Mouse (Mus musculus) embryonic facial prominence, embryonic 14.5 days (tissue): ENCODE measurements around the gene Ccr1. TPM values are rescaled to one million over a fixed set of nuclear protein-coding genes. Genes with fewer than 3 reads are reported as not detected.
"Not testable (repeated sequence)": the region's sequence is repeated elsewhere in the genome, so short reads cannot be mapped to it uniquely, and the experiment has no call there.

ENCODE experiments used
- ATAC-seq: fragments of 200-750 bp; cut with Nextera tagmentation; 2 replicates; pipeline ENCODE4 v1.8.0; 2017; ENCODE audit warnings: low read depth, moderate number of reproducible peaks, moderate TSS enrichment
- DNase-seq: peaks from one replicate; pipeline ENCODE4 v3.0.0-alpha.2; 2015; ENCODE audit warnings: low spot score
- H3K27ac ChIP-seq: fragments of 300-500 bp; sonication (generic); replicated peaks from 2 replicates; pipeline ENCODE4 v1.5.1; 2014; ENCODE audit warnings: low read depth, mild to moderate bottlenecking, low read length, moderate library complexity
- H3K27me3 ChIP-seq: fragments of 300-500 bp; sonication (generic); replicated peaks from 2 replicates; pipeline ENCODE4 v1.6.1; 2014; ENCODE audit warnings: low read length; ENCODE audit not compliant: control insufficient read depth, insufficient read depth
- H3K36me3 ChIP-seq: fragments of 300-500 bp; sonication (generic); 2 replicates; pipeline ENCODE4 v1.6.1; 2014; ENCODE audit warnings: low read length, mixed read lengths; ENCODE audit not compliant: control insufficient read depth, insufficient read depth
- H3K4me1 ChIP-seq: fragments of 300-500 bp; sonication (generic); 2 replicates; pipeline ENCODE4 v1.6.1; 2014; ENCODE audit warnings: antibody characterized with exemption, low read length; ENCODE audit not compliant: control insufficient read depth, insufficient read depth
- H3K4me2 ChIP-seq: fragments of 300-500 bp; sonication (generic); 2 replicates; pipeline ENCODE4 v1.6.1; 2014; ENCODE audit warnings: low read depth, mild to moderate bottlenecking, low read length, moderate library complexity, mixed read lengths
- H3K4me3 ChIP-seq: fragments of 300-500 bp; sonication (generic); 2 replicates; pipeline ENCODE4 v1.5.1; 2014; ENCODE audit warnings: low read depth, mild to moderate bottlenecking, low read length
- H3K9ac ChIP-seq: fragments of 300-500 bp; sonication (generic); 2 replicates; pipeline ENCODE4 v1.6.1; 2014; ENCODE audit warnings: low read depth, mild to moderate bottlenecking, low read length, moderate library complexity, mixed read lengths
- H3K9me3 ChIP-seq: fragments of 300-500 bp; sonication (generic); 2 replicates; pipeline ENCODE4 v1.6.1; 2016; ENCODE audit warnings: low read length; ENCODE audit not compliant: control insufficient read depth
- WGBS: fragments of 180-500 bp; shearing (Covaris S2); extraction: QIAGEN DNeasy Blood & Tissue Kit; methylation state at CpG from one replicate; pipeline ENCODE4 v1.1.7; 2014; 5-methylcytosine and 5-hydroxymethylcytosine counted together
- polyA plus RNA-seq: library from polyadenylated mRNA; unstranded; fragments of >200 nt; fragmentation: Nextera tagmentation; extraction: Ambion mirVana; gene quantifications from 2 replicates; pipeline ENCODE4 v1.2.1, GENCODE M21; 2014

The Ccr1 gene
- polyA plus RNA-seq, 1 experiment from 2014 or later, result 4.7 TPM

- peaks cover 6% of the 10 kb centered on the region; the same call in 1 of the 2 replicates for H3K4me1 ChIP-seq
- WGBS, result 33% methylated on average over 16 of the region's 16 CpGs
- H3K4me2 ChIP-seq, result 0 out of 2 replicates have a peak overlapping the region, but pooled peaks have one; percentile 12
- peak; percentile 36 for DNase-seq
- H3K36me3 ChIP-seq, result no peaks in the 10 kb centered on the region
- H3K9ac ChIP-seq, result no peak overlapping the region
- H3K9me3 ChIP-seq, result no peaks in the 10 kb centered on the region
- no peak overlapping the region for H3K4me3 ChIP-seq
- ATAC-seq, result no peak
- no peak overlapping the region for H3K27ac ChIP-seq
- peaks cover 10% of the 10 kb centered on the region for H3K27me3 ChIP-seq
These were observed 41.1 kb downstream of the Ccr1 start for GRCm38 (mm10) chr9:123927281-123927960.

GRCm38 (mm10) chr9:123926041-123926440 lies 42.5 kb downstream of the Ccr1 start:
- H3K36me3 ChIP-seq, H3K9me3 ChIP-seq, H3K27ac ChIP-seq, H3K9ac ChIP-seq, ATAC-seq, H3K4me1 ChIP-seq: not testable (repeated sequence)
- H3K4me2 ChIP-seq, result peak overlapping the region; percentile 78; the same call in 1 of the 2 replicates
- 6% methylated on average over 5 of the region's 5 CpGs for WGBS
- peak; percentile 83 for DNase-seq
- H3K4me3 ChIP-seq, result 0 out of 2 replicates have a peak overlapping the region, but pooled peaks have one; percentile 58
- H3K27me3 ChIP-seq, result peaks cover 10% of the 10 kb centered on the region

GRCm38 (mm10) chr9:123925101-123925946 lies 43.2 kb downstream of the Ccr1 start:
- peak; percentile 91 for ATAC-seq
- Histone ChIP-seq H3K27ac (peak overlapping the region; percentile 85), H3K36me3 (no peaks in the 10 kb centered on the region), H3K4me2 (peak overlapping the region; percentile 78), H3K27me3 (peaks cover 10% of the 10 kb centered on the region), H3K9ac (peak overlapping the region; percentile 76), H3K4me1 (peaks cover 6% of the 10 kb centered on the region; the same call in 1 of the 2 replicates), H3K9me3 (no peaks in the 10 kb centered on the region), H3K4me3 (peak overlapping the region; percentile 58)
- 7% methylated on average over 37 of the region's 44 CpGs for WGBS
- DNase-seq, result peak; percentile 27

- Histone ChIP-seq H3K4me1 (peaks cover 6% of the 10 kb centered on the region; the same call in 1 of the 2 replicates), H3K27me3 (peaks cover 10% of the 10 kb centered on the region), H3K27ac (peak overlapping the region; percentile 85), H3K9ac (peak overlapping the region; percentile 76), H3K4me2 (peak overlapping the region; percentile 78), H3K9me3 (no peaks in the 10 kb centered on the region), H3K4me3 (peak overlapping the region; percentile 58), H3K36me3 (no peaks in the 10 kb centered on the region)
- DNase-seq, result peak; percentile 93
- 0% methylated on average over 23 of the region's 49 CpGs for WGBS
- ATAC-seq, result peak; percentile 88
These were observed 43.9 kb downstream of the Ccr1 start for GRCm38 (mm10) chr9:123924589-123925066.

- peak overlapping the region; percentile 78 for H3K4me2 ChIP-seq
- ATAC-seq (peak; percentile 44; the same call in 1 of the 2 replicates), DNase-seq (peak; percentile 87)
- H3K36me3 ChIP-seq, H3K4me1 ChIP-seq, H3K9ac ChIP-seq, H3K9me3 ChIP-seq: not testable (repeated sequence)
- H3K27ac ChIP-seq, result peak overlapping the region; percentile 85; the same call in 1 of the 2 replicates
- WGBS, result 0% methylated on average over 11 of the region's 11 CpGs
- H3K27me3 ChIP-seq, result peaks cover 10% of the 10 kb centered on the region
- H3K4me3 ChIP-seq, result peak overlapping the region; percentile 58
These were observed 44.5 kb downstream of the Ccr1 start for GRCm38 (mm10) chr9:123924035-123924434.

- H3K9ac ChIP-seq, result peak overlapping the region; percentile 54
- peak overlapping the region; percentile 78 for H3K4me2 ChIP-seq
- peak overlapping the region; percentile 58 for H3K4me3 ChIP-seq
- no peaks in the 10 kb centered on the region for H3K36me3 ChIP-seq
- ATAC-seq (no peak), DNase-seq (peak; percentile 27)
- H3K4me1 ChIP-seq, result peaks cover 6% of the 10 kb centered on the region; the same call in 1 of the 2 replicates
- H3K27me3 ChIP-seq, result peaks cover 10% of the 10 kb centered on the region
- H3K9me3 ChIP-seq, result no peaks in the 10 kb centered on the region
- no peak overlapping the region for H3K27ac ChIP-seq
- 4% methylated on average over 41 of the region's 53 CpGs for WGBS
These were observed 45.1 kb downstream of the Ccr1 start for GRCm38 (mm10) chr9:123923146-123923991.
